In genomic region chr19:46305432-46306267, GRCm38 (mm10) we compare ENCODE assay signal across 8 mouse cellular contexts. TPM values are rescaled to one million over a fixed set of nuclear protein-coding genes. Genes with fewer than 3 reads are reported as not detected.
A peak's percentile ranks its signal among the peaks of the same experiment; 100 is the strongest.
DNase-seq lines count a peak whose midpoint lies in the region; ATAC-seq and TF ChIP-seq lines count a peak whose summit lies in the region.

No protein-coding gene starts in this region.

- peak overlapping the region; percentile 80 for H3K27ac ChIP-seq in intestine, postnatal 0 days (ENCODE audit: low read depth, low read length)
- H3K27ac ChIP-seq in liver, embryonic 12.5 days: peak overlapping the region; percentile 83
- peak overlapping the region; percentile 95 for H3K27ac ChIP-seq in stomach, embryonic 15.5 days

- peak; percentile 52 for ATAC-seq in Patski
- ATAC-seq in intestine, postnatal 0 days: peak; percentile 67
- peak; percentile 77 for ATAC-seq in liver, embryonic 12.5 days
- peak; percentile 21 for ATAC-seq in monocyte, adult 5-6 weeks (replicated peaks; ENCODE audit: insufficient number of reproducible peaks, low FRiP score, low TSS enrichment, poor library complexity, severe bottlenecking)
- ATAC-seq in stomach, embryonic 15.5 days (ENCODE audit: insufficient read depth, low FRiP score, low read depth): peak; percentile 69

- 0 out of 2 replicates have a peak, but pooled peaks cover 7% of the 10 kb centered on the region for H3K4me1 ChIP-seq in intestine, postnatal 0 days (replicated peaks; ENCODE audit: control insufficient read depth, insufficient read depth, low read length)
- H3K4me1 ChIP-seq in liver, embryonic 12.5 days: peaks cover 48% of the 10 kb centered on the region
- H3K4me1 ChIP-seq in stomach, embryonic 15.5 days: peaks cover 17% of the 10 kb centered on the region

- H3K27me3 ChIP-seq in Patski: no peaks in the 10 kb centered on the region
- H3K27me3 ChIP-seq in intestine, postnatal 0 days (replicated peaks; ENCODE audit: control insufficient read depth, insufficient read depth, low read length): no peaks in the 10 kb centered on the region
- H3K27me3 ChIP-seq in liver, embryonic 12.5 days (replicated peaks): peaks cover 37% of the 10 kb centered on the region
- no peaks in the 10 kb centered on the region; the same call in 1 of the 2 replicates for H3K27me3 ChIP-seq in stomach, embryonic 15.5 days (replicated peaks)

- in situ Hi-C loops in Patski (cut with MboI; ENCODE audit: low pct_unique_long_range_greater_than_20kb): no loop called here

- peaks cover 22% of the 10 kb centered on the region; the same call in 1 of the 2 replicates for H3K36me3 ChIP-seq in intestine, postnatal 0 days (ENCODE audit: control insufficient read depth, insufficient read depth)
- H3K36me3 ChIP-seq in liver, embryonic 12.5 days: peaks cover 20% of the 10 kb centered on the region
- peaks cover 11% of the 10 kb centered on the region for H3K36me3 ChIP-seq in stomach, embryonic 15.5 days

- H3K9ac ChIP-seq in intestine, postnatal 0 days (ENCODE audit: low read depth, low read length): peak overlapping the region; percentile 54
- H3K9ac ChIP-seq in liver, embryonic 12.5 days: peak overlapping the region; percentile 76
- peak overlapping the region; percentile 54 for H3K9ac ChIP-seq in stomach, embryonic 15.5 days

- H3K4me3 ChIP-seq in intestine, postnatal 0 days (ENCODE audit: low read depth, low read length): peak overlapping the region; percentile 59
- peak overlapping the region; percentile 71 for H3K4me3 ChIP-seq in liver, embryonic 12.5 days
- peak overlapping the region; percentile 67 for H3K4me3 ChIP-seq in stomach, embryonic 15.5 days (replicated peaks)

- H3K9me3 ChIP-seq in intestine, postnatal 0 days (ENCODE audit: control insufficient read depth): no peaks in the 10 kb centered on the region
- H3K9me3 ChIP-seq in liver, embryonic 12.5 days (replicated peaks): no peaks in the 10 kb centered on the region
- no peaks in the 10 kb centered on the region for H3K9me3 ChIP-seq in stomach, embryonic 15.5 days

- peak overlapping the region; percentile 95 for H3K4me2 ChIP-seq in intestine, postnatal 0 days (replicated peaks; ENCODE audit: low read depth)
- peak overlapping the region; percentile 97 for H3K4me2 ChIP-seq in liver, embryonic 12.5 days
- peak overlapping the region; percentile 85 for H3K4me2 ChIP-seq in stomach, embryonic 15.5 days

- CTCF ChIA-PET in Patski (lab: Charles Lee): interaction anchor here (1.0 to 1.9 kb wide), 4 partner anchors 9 to 71 kb away, joined by 3 to 5 read pairs (median 4); partner anchors contain the start of gene Fbxl15

- DNase-seq in 3134 (ENCODE audit: extremely low read depth, insufficient read length, low spot score) (peak; percentile 96), Patski (ENCODE audit: low read depth, low spot score) (no peak)
- DNase-seq in embryo, embryonic 11 days: peak; percentile 92
- DNase-seq in heart, adult 11 months: peak; percentile 99

- no peak for TF ChIP-seq CTCF in Patski (IDR thresholded peaks at IDR 0.05)
- TF ChIP-seq CTCF in intestine, postnatal 0 days (IDR thresholded peaks at IDR 0.05; ENCODE audit: low read depth): peak; percentile 13; the same call in 1 of the 2 replicates

- WGBS in intestine, postnatal 0 days: under 1% methylated on average over 40 of the region's 43 CpGs
- WGBS in liver, embryonic 12.5 days (ENCODE audit: insufficient replicate concordance): under 1% methylated on average over 43 of the region's 43 CpGs
- WGBS in stomach, embryonic 15.5 days: under 1% methylated on average over 42 of the region's 43 CpGs

- POLR2A ChIA-PET in Patski (lab: Charles Lee): interaction anchor here (1.0 to 2.1 kb wide), 3 partner anchors 9 to 23 kb away, joined by 4 to 15 read pairs (median 7); partner anchors contain the start of gene Fbxl15

RNA-seq across cellular contexts. Expression of gene Nfkb2, which starts 1.5 kb away (rescaled TPM):
- 48.2 TPM for polyA plus RNA-seq in Patski (2021)
- 6.1 and 6.7 TPM in 2 replicates for polyA plus RNA-seq in intestine, postnatal 0 days (2015; fragmentation: Nextera tagmentation; extraction: Ambion mirVana)
- polyA plus RNA-seq in liver, embryonic 12.5 days (2016; fragmentation: Nextera tagmentation; extraction: Ambion mirVana): 5.6 and 6.1 TPM in 2 replicates
- 48.8 to 62.5 TPM (median 55.3 TPM) in 3 replicates for total RNA-seq in monocyte, adult 5-6 weeks (2017)
- polyA plus RNA-seq in stomach, embryonic 15.5 days (2015; fragmentation: Nextera tagmentation; extraction: Ambion mirVana): 10.6 TPM in 2 replicates

RNA-seq across cellular contexts. Expression of gene Psd, which starts 21.3 kb away (rescaled TPM):
- 11.9 TPM for polyA plus RNA-seq in Patski (2021)
- 27.1 and 30.1 TPM in 2 replicates for polyA plus RNA-seq in intestine, postnatal 0 days (2015; fragmentation: Nextera tagmentation; extraction: Ambion mirVana)
- polyA plus RNA-seq in liver, embryonic 12.5 days (2016; fragmentation: Nextera tagmentation; extraction: Ambion mirVana): 10.7 and 11.3 TPM in 2 replicates
- total RNA-seq in monocyte, adult 5-6 weeks (2017): 0.76 TPM in 1 of 3 replicates, not detected in the others
- 52.9 and 54.7 TPM in 2 replicates for polyA plus RNA-seq in stomach, embryonic 15.5 days (2015; fragmentation: Nextera tagmentation; extraction: Ambion mirVana)

RNA-seq across cellular contexts. Expression of gene Fbxl15, which starts 22.3 kb away (rescaled TPM):
- 13.9 TPM for polyA plus RNA-seq in Patski (2021)
- 22.0 and 25.3 TPM in 2 replicates for polyA plus RNA-seq in intestine, postnatal 0 days (2015; fragmentation: Nextera tagmentation; extraction: Ambion mirVana)
- 13.4 and 13.5 TPM in 2 replicates for polyA plus RNA-seq in liver, embryonic 12.5 days (2016; fragmentation: Nextera tagmentation; extraction: Ambion mirVana)
- 1.2 to 3.0 TPM (median 2.2 TPM) in 3 replicates for total RNA-seq in monocyte, adult 5-6 weeks (2017)
- polyA plus RNA-seq in stomach, embryonic 15.5 days (2015; fragmentation: Nextera tagmentation; extraction: Ambion mirVana): 16.7 TPM in 2 replicates

RNA-seq across cellular contexts. Expression of gene Cuedc2, which starts 32.9 kb away (rescaled TPM):
- 264 TPM for polyA plus RNA-seq in Patski (2021)
- polyA plus RNA-seq in intestine, postnatal 0 days (2015; fragmentation: Nextera tagmentation; extraction: Ambion mirVana): 78.8 and 80.0 TPM in 2 replicates
- 97.6 and 99.1 TPM in 2 replicates for polyA plus RNA-seq in liver, embryonic 12.5 days (2016; fragmentation: Nextera tagmentation; extraction: Ambion mirVana)
- total RNA-seq in monocyte, adult 5-6 weeks (2017): 43.0 to 58.3 TPM (median 56.0 TPM) in 3 replicates
- polyA plus RNA-seq in stomach, embryonic 15.5 days (2015; fragmentation: Nextera tagmentation; extraction: Ambion mirVana): 134 and 137 TPM in 2 replicates

RNA-seq across cellular contexts. Expression of gene Mfsd13a, which starts 35.3 kb away (rescaled TPM):
- 11.7 TPM for polyA plus RNA-seq in Patski (2021)
- polyA plus RNA-seq in intestine, postnatal 0 days (2015; fragmentation: Nextera tagmentation; extraction: Ambion mirVana): 11.8 and 12.7 TPM in 2 replicates
- 13.2 and 14.5 TPM in 2 replicates for polyA plus RNA-seq in liver, embryonic 12.5 days (2016; fragmentation: Nextera tagmentation; extraction: Ambion mirVana)
- 0.57 to 2.9 TPM (median 0.75 TPM) in 3 replicates for total RNA-seq in monocyte, adult 5-6 weeks (2017)
- 11.9 and 12.9 TPM in 2 replicates for polyA plus RNA-seq in stomach, embryonic 15.5 days (2015; fragmentation: Nextera tagmentation; extraction: Ambion mirVana)

Comparison
In these comparisons a context has a peak if more than half of its experiments do, and no peak if none do; other contexts are left out.
1. ATAC-seq: peak in every context shown above with its lines; median percentile 77 in liver, embryonic 12.5 days; 69 in stomach, embryonic 15.5 days; 67 in intestine, postnatal 0 days; 52 in Patski; 21 in monocyte, adult 5-6 weeks.